Mouse (Mus musculus): Measurements from ENCODE around the gene Mrps10.

DNA sequence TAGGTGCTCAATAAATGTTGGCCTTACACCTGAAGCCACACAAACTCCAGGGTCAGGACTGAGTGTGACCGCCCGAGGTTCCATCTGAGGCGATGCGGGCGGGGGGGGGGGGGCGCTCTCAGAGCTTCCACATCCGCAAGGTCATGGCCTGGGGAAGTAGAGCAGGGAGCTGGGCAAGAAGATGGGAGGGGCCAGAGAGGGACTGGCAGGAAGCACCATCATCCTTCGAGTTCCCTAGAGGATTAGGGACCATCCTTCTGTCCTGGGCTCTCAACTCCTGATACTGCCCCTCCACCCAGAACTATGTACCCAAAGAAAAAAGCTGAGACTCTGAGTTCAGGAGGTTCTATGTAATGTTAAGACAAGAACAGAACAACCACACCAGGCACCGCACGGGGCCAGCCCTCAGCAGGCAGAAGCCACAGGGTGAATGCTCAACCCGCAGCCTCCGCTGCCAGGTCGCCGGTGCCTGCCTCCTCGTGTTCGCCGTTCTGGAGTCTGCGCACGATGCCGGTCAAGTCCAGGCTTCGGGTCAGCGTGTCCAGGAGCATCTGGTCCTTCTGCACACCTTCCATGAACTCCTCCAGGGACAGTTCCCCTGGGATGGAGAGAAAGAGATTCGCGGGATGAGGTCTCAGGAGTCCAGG lies 25.7 kb downstream of the Mrps10 start:
- TF ChIP-seq CTCF (IDR thresholded peaks at IDR 0.05; ENCODE audit: borderline replicate concordance, insufficient read depth, low read depth, low read length) (no peak), POLR2A (IDR thresholded peaks at IDR 0.05; ENCODE audit: borderline replicate concordance, insufficient read depth, low read length) (no peak)

All from cerebellum, adult 2 months (tissue).